Mouse (Mus musculus): Measurements from ENCODE around the gene Atp6v1g2. TPM values are rescaled to one million over a fixed set of nuclear protein-coding genes. Genes with fewer than 3 reads are reported as not detected.

The Atp6v1g2 gene
- polyA plus RNA-seq (2014; fragmentation: Nextera tagmentation; extraction: Ambion mirVana), result 5.1 and 5.2 TPM in 2 replicates

DNA sequence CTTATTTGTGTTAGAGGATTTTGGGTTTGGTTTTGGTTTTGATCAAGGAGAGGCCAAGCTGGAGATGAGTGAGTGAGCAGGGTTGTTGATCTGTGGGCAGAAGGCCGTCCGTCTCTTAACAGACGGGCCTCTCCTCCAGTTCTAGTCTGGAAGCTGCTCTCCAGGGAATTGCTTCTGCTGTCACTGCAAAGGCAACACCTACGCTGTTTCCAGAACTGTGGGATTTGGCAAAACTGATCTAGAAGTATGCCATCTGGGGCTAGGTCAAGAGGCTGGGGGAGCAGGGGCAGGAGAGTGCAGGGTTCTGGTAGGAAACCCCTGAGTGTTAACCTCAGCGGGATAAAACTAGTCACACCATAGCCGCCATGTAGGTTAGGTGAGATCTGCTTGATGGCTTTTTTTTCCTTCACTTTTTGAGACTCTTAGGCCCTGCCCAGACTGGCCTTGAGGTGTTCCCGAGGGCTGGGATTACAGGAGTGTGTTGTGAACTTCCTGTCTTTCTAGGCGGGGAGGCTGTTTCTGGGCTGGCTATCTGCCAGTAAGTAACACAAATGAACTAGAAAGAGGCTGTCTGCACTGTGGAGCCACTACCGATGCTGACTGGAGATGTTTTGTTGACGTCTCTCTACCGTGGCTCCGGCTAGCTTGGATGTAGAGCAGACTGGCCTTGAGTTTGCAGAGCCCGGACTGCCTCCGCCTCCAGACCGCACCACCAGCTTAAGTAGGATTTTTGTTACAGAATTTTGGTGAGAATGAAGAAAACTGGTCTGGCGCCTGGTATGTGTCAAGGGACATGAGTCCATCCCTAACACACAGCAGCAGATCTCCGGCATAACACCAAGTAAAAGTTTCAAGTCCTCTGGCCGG lies at the start of gene Atp6v1g2:
Gene Atp6v1g2 (plus strand): TSS at position 547 of the 867 bp plus-strand sequence.
- no peak for ATAC-seq (ENCODE audit: low read depth)
- Histone ChIP-seq H3K36me3 (ENCODE audit: control insufficient read depth, insufficient read depth, low read length) (peaks cover 40% of the 10 kb centered on the region), H3K9me3 (ENCODE audit: control insufficient read depth, low read length) (no peaks in the 10 kb centered on the region), H3K27me3 (replicated peaks; ENCODE audit: control insufficient read depth, insufficient read depth, low read length) (no peaks in the 10 kb centered on the region), H3K4me2 (ENCODE audit: low read depth, low read length) (peak within 1 kb of the TSS; percentile 93), H3K9ac (ENCODE audit: low read depth, low read length) (peak within 1 kb of the TSS; percentile 89), H3K4me1 (ENCODE audit: control insufficient read depth, insufficient read depth, low read length) (peaks cover 4% of the 10 kb centered on the region; the same call in 1 of the 2 replicates), H3K4me3 (ENCODE audit: low read depth, low read length) (peak within 1 kb of the TSS; percentile 61), H3K27ac (replicated peaks; ENCODE audit: low read depth, low read length) (peak within 1 kb of the TSS; percentile 97)
- peak; percentile 85 for DNase-seq (ENCODE audit: low spot score)
- 60% methylated on average over 18 of the region's 18 CpGs for WGBS

DNA sequence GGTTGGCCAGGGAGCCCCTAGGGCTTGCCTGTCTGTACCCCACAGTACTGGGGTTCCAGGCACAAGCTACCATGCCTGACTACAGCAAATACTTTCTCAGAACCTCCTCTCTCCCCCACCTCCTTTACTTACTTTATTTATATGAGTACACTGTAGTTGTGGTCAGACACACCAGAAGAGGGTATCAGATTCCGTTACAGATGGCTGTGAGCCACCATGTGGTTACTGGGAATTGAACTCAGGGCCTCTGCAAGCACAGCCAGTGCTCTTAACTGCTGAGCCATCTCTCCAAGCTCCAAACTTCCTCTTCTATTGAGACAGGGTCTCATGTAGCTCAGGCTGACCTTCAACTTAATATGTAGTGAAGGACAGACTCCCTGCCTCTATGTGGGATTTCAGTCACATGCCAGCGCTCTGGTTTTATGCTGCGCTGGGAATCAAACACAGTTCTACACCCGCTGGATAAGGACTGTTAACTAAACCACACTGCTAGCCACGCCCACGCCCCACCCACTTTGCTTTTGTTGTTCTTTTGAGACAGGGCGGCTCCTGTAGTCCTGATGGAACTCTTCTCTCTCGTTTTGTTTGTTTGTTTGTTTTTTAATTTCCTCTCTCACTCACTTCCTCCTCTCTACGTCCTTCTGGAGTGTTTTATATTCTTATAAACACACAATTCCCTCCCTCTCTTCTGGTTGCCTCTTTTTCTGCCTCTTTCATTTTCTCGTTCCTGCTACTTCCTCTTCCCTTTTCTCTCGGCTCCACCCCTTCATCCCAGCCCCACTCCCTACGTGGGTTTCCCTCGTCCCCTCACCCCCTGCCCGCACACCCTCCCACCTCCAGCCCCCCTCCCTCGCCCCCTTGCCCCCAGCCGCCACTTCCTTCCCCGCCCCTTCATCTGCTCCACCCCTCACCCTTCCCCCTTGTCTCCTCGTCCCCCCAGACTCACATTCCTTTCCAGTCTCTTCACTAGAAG lies 47.5 kb upstream of the Atp6v1g2 start:
- peaks cover 9% of the 10 kb centered on the region; the same call in 1 of the 2 replicates for H3K4me1 ChIP-seq (ENCODE audit: control insufficient read depth, insufficient read depth, low read length)
- no peaks in the 10 kb centered on the region for H3K27me3 ChIP-seq (replicated peaks; ENCODE audit: control insufficient read depth, insufficient read depth, low read length)
- H3K27ac ChIP-seq (replicated peaks; ENCODE audit: low read depth, low read length), result peak overlapping the region; percentile 22
- WGBS, result 3% methylated on average over 18 of the region's 18 CpGs
- peak overlapping the region; percentile 11 for H3K9ac ChIP-seq (ENCODE audit: low read depth, low read length)
- H3K36me3 ChIP-seq (ENCODE audit: control insufficient read depth, insufficient read depth, low read length), result no peaks in the 10 kb centered on the region
- DNase-seq (ENCODE audit: low spot score), result peak; percentile 81
- peak; percentile 79 for ATAC-seq (ENCODE audit: low read depth)
- H3K4me3 ChIP-seq (ENCODE audit: low read depth, low read length), result peak overlapping the region; percentile 35
- peak overlapping the region; percentile 52 for H3K4me2 ChIP-seq (ENCODE audit: low read depth, low read length)
- no peaks in the 10 kb centered on the region for H3K9me3 ChIP-seq (ENCODE audit: control insufficient read depth, low read length)

DNA sequence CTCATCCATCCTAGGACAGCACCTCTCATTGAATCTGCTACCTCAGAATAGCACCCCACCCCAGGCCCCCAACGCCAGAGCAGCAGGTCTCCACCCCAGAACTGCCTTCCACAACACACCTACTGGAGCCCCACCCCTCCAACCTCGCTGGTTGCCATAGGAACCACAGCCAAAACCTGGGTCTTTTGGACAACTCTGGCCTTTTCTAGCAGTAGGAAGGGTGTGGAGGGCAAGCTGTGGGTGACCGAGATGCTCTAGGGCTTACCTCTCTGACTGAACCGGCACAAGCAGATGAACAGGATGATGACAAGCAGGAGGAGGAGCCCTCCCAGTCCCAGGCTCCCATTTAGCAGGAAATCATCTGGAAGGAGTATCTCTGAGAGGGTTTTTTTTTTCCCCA lies 46.8 kb upstream of the Atp6v1g2 start:
- DNase-seq (ENCODE audit: low spot score) (peak; percentile 55), ATAC-seq (ENCODE audit: low read depth) (peak; percentile 54; the same call in 1 of the 2 replicates)
- Histone ChIP-seq H3K27me3 (replicated peaks; ENCODE audit: control insufficient read depth, insufficient read depth, low read length) (no peaks in the 10 kb centered on the region), H3K4me2 (ENCODE audit: low read depth, low read length) (peak overlapping the region; percentile 52), H3K4me3 (ENCODE audit: low read depth, low read length) (peak overlapping the region; percentile 35), H3K4me1 (ENCODE audit: control insufficient read depth, insufficient read depth, low read length) (peaks cover 9% of the 10 kb centered on the region; the same call in 1 of the 2 replicates), H3K36me3 (ENCODE audit: control insufficient read depth, insufficient read depth, low read length) (no peaks in the 10 kb centered on the region), H3K9me3 (ENCODE audit: control insufficient read depth, low read length) (no peaks in the 10 kb centered on the region), H3K9ac (ENCODE audit: low read depth, low read length) (peak overlapping the region; percentile 11; the same call in 1 of the 2 replicates), H3K27ac (replicated peaks; ENCODE audit: low read depth, low read length) (peak overlapping the region; percentile 22)
- WGBS, result 0% methylated on average over 4 of the region's 4 CpGs

DNA sequence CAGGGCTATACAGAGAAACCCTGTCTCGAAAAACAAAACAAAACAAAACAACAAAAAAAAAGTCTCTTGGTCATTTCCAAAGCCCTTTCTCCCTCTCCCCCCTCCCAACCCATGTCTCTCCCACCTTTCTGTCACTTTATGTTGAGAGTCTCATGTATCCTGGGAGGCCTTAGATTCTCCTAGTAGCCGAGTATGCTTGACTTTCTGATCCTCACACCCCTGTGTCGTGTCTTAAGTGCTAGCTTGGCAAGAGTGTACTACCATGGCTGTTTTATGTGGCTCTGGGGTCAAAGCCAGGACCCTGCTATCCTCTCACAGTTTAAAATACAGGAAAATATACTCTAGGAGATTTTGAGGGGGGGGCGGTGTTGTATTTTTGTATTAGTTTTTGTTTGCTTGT lies 46.1 kb upstream of the Atp6v1g2 start:
- H3K4me2 ChIP-seq (ENCODE audit: low read depth, low read length), result no peak overlapping the region
- no peak overlapping the region for H3K4me3 ChIP-seq (ENCODE audit: low read depth, low read length)
- H3K27me3 ChIP-seq (replicated peaks; ENCODE audit: control insufficient read depth, insufficient read depth, low read length), result no peaks in the 10 kb centered on the region
- H3K9me3 ChIP-seq (ENCODE audit: control insufficient read depth, low read length), result no peaks in the 10 kb centered on the region
- H3K27ac ChIP-seq (replicated peaks; ENCODE audit: low read depth, low read length), result no peak overlapping the region
- H3K36me3 ChIP-seq (ENCODE audit: control insufficient read depth, insufficient read depth, low read length), result no peaks in the 10 kb centered on the region
- 63% methylated on average over 4 of the region's 4 CpGs for WGBS
- no peak overlapping the region for H3K9ac ChIP-seq (ENCODE audit: low read depth, low read length)
- H3K4me1 ChIP-seq (ENCODE audit: control insufficient read depth, insufficient read depth, low read length), result peaks cover 9% of the 10 kb centered on the region; the same call in 1 of the 2 replicates
- DNase-seq (ENCODE audit: low spot score) (no peak), ATAC-seq (ENCODE audit: low read depth) (no peak)

DNA sequence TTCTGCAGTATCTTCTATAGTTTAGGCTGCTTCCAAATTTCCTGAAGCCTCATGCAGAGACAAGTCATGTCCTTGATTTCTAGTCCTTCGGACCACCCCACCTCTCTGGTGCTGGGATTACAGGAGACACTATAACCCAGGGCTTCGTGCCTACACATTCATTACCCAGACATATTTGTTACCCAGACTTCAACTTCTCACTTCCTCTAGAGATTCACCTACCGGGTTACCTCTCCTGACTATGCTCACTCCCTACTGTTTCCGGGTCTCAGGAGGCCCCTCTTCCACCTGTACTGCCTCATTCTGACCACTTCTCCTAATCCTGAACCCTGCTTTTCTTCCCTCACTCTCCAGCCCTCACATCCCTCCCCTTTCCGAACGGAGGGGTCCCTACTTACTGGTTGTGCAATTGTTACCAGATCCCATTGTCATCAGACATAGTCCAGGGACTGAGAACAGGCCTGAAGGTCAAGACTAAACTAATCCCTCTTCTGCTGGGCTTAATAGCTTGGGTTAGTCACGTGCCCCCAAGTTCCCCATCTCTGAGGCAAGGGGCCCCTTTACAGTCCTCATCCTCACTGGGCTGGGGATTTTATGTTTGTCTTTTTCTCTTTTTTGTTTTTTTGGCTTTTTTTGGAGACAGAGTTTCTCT lies 45.4 kb upstream of the Atp6v1g2 start, which contains the start of gene Lst1:
Gene Lst1 (minus strand): TSS at position 481 of the 652 bp plus-strand sequence.
- H3K27ac ChIP-seq (replicated peaks; ENCODE audit: low read depth, low read length), result peak within 1 kb of the TSS; percentile 5; the same call in 1 of the 2 replicates
- no peaks in the 10 kb centered on the region for H3K36me3 ChIP-seq (ENCODE audit: control insufficient read depth, insufficient read depth, low read length)
- DNase-seq (ENCODE audit: low spot score) (no peak), ATAC-seq (ENCODE audit: low read depth) (no peak)
- H3K4me2 ChIP-seq (ENCODE audit: low read depth, low read length), result no peak within 1 kb of the TSS
- H3K4me3 ChIP-seq (ENCODE audit: low read depth, low read length), result no peak within 1 kb of the TSS
- no peaks in the 10 kb centered on the region for H3K27me3 ChIP-seq (replicated peaks; ENCODE audit: control insufficient read depth, insufficient read depth, low read length)
- H3K4me1 ChIP-seq (ENCODE audit: control insufficient read depth, insufficient read depth, low read length), result peaks cover 9% of the 10 kb centered on the region; the same call in 1 of the 2 replicates
- WGBS, result 72% methylated on average over 7 of the region's 7 CpGs
- no peaks in the 10 kb centered on the region for H3K9me3 ChIP-seq (ENCODE audit: control insufficient read depth, low read length)
- no peak within 1 kb of the TSS for H3K9ac ChIP-seq (ENCODE audit: low read depth, low read length)

DNA sequence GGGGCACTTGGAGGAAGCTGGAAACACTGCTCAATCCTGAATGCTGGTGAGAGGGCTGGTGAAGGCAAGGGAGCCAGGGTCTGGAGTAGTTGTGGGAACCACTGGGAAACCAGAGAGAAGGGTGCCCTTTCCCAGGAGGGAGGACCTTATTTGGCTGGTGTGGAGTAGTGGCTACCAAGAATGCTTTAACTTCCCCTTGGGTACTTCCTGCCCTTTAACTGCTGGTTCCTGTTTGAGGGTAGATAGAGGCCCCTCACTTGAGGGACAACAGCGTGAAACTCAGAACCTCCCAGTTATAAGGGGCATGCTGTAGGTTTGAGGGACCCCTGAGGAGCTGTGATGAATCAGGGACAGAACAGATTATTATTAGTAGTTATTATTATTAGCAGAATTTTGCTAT lies 44.3 kb upstream of the Atp6v1g2 start:
- Histone ChIP-seq H3K4me2 (ENCODE audit: low read depth, low read length) (no peak overlapping the region), H3K36me3 (ENCODE audit: control insufficient read depth, insufficient read depth, low read length) (no peaks in the 10 kb centered on the region), H3K27ac (replicated peaks; ENCODE audit: low read depth, low read length) (no peak overlapping the region), H3K4me1 (ENCODE audit: control insufficient read depth, insufficient read depth, low read length) (peaks cover 9% of the 10 kb centered on the region; the same call in 1 of the 2 replicates), H3K9ac (ENCODE audit: low read depth, low read length) (no peak overlapping the region), H3K27me3 (replicated peaks; ENCODE audit: control insufficient read depth, insufficient read depth, low read length) (0 out of 2 replicates have a peak, but pooled peaks cover under 1% of the 10 kb centered on the region), H3K9me3 (ENCODE audit: control insufficient read depth, low read length) (no peaks in the 10 kb centered on the region), H3K4me3 (ENCODE audit: low read depth, low read length) (no peak overlapping the region)
- 65% methylated on average over 1 of the region's 1 CpGs for WGBS
- ATAC-seq (ENCODE audit: low read depth) (no peak), DNase-seq (ENCODE audit: low spot score) (no peak)

DNA sequence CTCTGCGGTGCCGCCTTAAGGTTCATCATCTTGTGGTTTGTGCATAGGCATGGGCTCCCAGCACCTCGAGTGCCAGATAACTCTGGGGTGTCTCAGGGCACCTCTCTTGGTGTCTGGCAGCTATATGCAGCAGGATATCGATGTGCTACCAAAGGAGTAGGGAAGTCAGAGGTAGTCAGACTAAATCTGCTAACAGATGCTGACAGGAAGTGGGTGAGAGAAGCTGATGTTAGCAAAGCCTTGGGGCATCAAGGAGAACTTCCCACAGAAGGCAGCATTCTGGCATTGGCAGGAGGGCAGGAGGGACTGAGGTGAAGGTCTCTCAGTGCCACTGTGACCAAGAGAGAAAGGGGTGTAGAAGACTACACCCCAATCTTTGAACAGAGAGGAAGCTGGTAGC lies 43.4 kb upstream of the Atp6v1g2 start:
- Histone ChIP-seq H3K9me3 (ENCODE audit: control insufficient read depth, low read length) (no peaks in the 10 kb centered on the region), H3K9ac (ENCODE audit: low read depth, low read length) (no peak overlapping the region), H3K4me3 (ENCODE audit: low read depth, low read length) (no peak overlapping the region), H3K36me3 (ENCODE audit: control insufficient read depth, insufficient read depth, low read length) (no peaks in the 10 kb centered on the region), H3K27ac (replicated peaks; ENCODE audit: low read depth, low read length) (no peak overlapping the region), H3K4me1 (ENCODE audit: control insufficient read depth, insufficient read depth, low read length) (peaks cover 9% of the 10 kb centered on the region; the same call in 1 of the 2 replicates), H3K4me2 (ENCODE audit: low read depth, low read length) (no peak overlapping the region), H3K27me3 (replicated peaks; ENCODE audit: control insufficient read depth, insufficient read depth, low read length) (peaks cover 10% of the 10 kb centered on the region)
- 63% methylated on average over 4 of the region's 4 CpGs for WGBS
- ATAC-seq (ENCODE audit: low read depth), result no peak
- no peak for DNase-seq (ENCODE audit: low spot score)

DNA sequence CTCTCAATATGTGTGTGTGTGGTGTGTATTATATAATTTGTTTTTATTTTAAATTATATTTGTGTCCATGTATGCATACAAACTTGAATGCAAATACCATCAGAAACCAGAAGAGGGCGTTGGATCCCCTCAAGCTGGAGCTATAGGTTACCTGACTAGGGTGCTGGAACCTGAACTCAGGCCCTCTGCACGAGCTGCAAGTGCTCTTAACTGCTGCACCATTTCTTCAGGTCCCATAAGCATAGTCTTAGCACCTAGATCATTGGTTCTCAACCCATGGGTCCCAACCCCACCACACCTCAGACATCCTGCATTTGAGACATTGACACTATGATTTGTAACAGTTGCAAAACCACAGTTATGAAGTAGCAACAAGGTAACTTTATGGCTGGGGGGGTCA lies 41.7 kb upstream of the Atp6v1g2 start:
- H3K9ac ChIP-seq (ENCODE audit: low read depth, low read length), result no peak overlapping the region
- H3K27me3 ChIP-seq (replicated peaks; ENCODE audit: control insufficient read depth, insufficient read depth, low read length), result peaks cover 26% of the 10 kb centered on the region
- 63% methylated on average over 2 of the region's 2 CpGs for WGBS
- H3K4me2 ChIP-seq (ENCODE audit: low read depth, low read length), result no peak overlapping the region
- H3K4me1 ChIP-seq (ENCODE audit: control insufficient read depth, insufficient read depth, low read length), result peaks cover 11% of the 10 kb centered on the region; the same call in 1 of the 2 replicates
- ATAC-seq (ENCODE audit: low read depth) (no peak), DNase-seq (ENCODE audit: low spot score) (no peak)
- no peak overlapping the region for H3K4me3 ChIP-seq (ENCODE audit: low read depth, low read length)
- H3K36me3 ChIP-seq (ENCODE audit: control insufficient read depth, insufficient read depth, low read length), result no peaks in the 10 kb centered on the region
- no peaks in the 10 kb centered on the region for H3K9me3 ChIP-seq (ENCODE audit: control insufficient read depth, low read length)
- no peak overlapping the region for H3K27ac ChIP-seq (replicated peaks; ENCODE audit: low read depth, low read length)

All from embryonic facial prominence, embryonic 14.5 days (tissue).